In the genomic region with DNA sequence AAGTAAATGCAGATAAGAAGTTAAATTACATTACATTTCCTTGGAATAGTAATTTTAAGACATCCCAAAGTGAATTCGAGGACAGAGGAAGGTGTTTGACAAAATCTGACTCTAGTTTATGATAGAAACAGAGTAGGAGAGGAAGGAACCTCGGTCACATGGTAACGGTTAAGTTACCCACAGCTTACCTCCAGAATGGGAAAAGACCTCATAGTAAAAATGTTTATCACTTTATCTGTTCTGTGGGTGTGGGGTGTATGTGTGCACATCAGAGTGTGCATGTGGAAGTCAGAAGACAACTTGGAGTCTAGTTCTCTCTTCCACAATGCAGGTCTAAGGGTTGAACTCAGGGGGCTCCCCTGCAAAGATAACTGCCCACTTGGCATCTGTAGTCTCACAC, we compare ENCODE assay signal across 1 mouse cellular context.
A peak's percentile ranks its signal among the peaks of the same experiment; 100 is the strongest.
TF ChIP-seq lines count a peak whose summit lies in the region.

No protein-coding gene starts in this region.

TF ChIP-seq in MEL, 35 proteins besides CTCF, POLR2A, EP300 and RAD21 (continued from another document):
- TF ChIP-seq E2F4 (IDR thresholded peaks at IDR 0.05; ENCODE audit: borderline replicate concordance, low read depth, low read length) (no peak), NRF1 (IDR thresholded peaks at IDR 0.05; ENCODE audit: insufficient read depth, low read depth, low read length, poor library complexity, severe bottlenecking) (no peak), ELF1 (IDR thresholded peaks at IDR 0.05; ENCODE audit: low read depth, low read length) (no peak), KAT2A (conservative IDR thresholded peaks at IDR 0.05; ENCODE audit: low read depth, low read length) (no peak), JUND (IDR thresholded peaks at IDR 0.05; ENCODE audit: low read depth, low read length) (no peak), SIN3A (IDR thresholded peaks at IDR 0.05; ENCODE audit: low read length) (peak; percentile 75), POLR2AphosphoS5 (IDR thresholded peaks at IDR 0.05; ENCODE audit: borderline replicate concordance, low read depth, low read length) (no peak), GABPA (IDR thresholded peaks at IDR 0.05; ENCODE audit: low read depth, low read length) (no peak)
